ENCODE assay signal across 28 mouse cellular contexts in genomic region chr2:94658426-94658825, GRCm38 (mm10).
"Had no signal": no experiment of that assay in that cellular context is flagged by ENCODE, and none has a peak within 500 bp of the region (broad histone marks: within the 10 kb centered on the region; RNA-seq: fewer than 3 reads in every experiment).

No protein-coding gene starts in this region.

- H3K4me3 ChIP-seq: heart, adult 2 months; heart, embryonic 13.5 days; heart, embryonic 15.5 days; hindbrain, embryonic 13.5 days; hindbrain, embryonic 15.5 days; kidney, embryonic 15.5 days; left cerebral cortex, adult 2 months; limb, embryonic 10.5 days; limb, embryonic 12.5 days; liver, embryonic 13.5 days; liver, embryonic 15.5 days had no signal

- DNase-seq: gastrocnemius, postnatal 14 days; gastrocnemius, postnatal 36 days; heart, adult 11 months; heart, adult 2 months; heart, postnatal 14 days; heart, postnatal 36 days; kidney, adult 11 months; kidney, adult 2 months; kidney, adult 9 months; kidney, postnatal 14 days; kidney, postnatal 36 days; liver; liver, embryonic 13.5 days; liver, postnatal 0 days; lung, adult 2 months had no signal

- H3K27me3 ChIP-seq: heart, embryonic 13.5 days; heart, embryonic 15.5 days; hindbrain, embryonic 13.5 days; hindbrain, embryonic 15.5 days; kidney, embryonic 15.5 days; limb, embryonic 12.5 days; liver, embryonic 13.5 days; liver, embryonic 15.5 days had no signal

- ATAC-seq: intestine, embryonic 16.5 days; liver, postnatal 0 days had no signal

- H3K4me2 ChIP-seq: heart, embryonic 11.5 days; heart, embryonic 13.5 days; heart, embryonic 15.5 days; hindbrain, embryonic 13.5 days; hindbrain, embryonic 15.5 days; kidney, embryonic 15.5 days; limb, embryonic 12.5 days; liver, embryonic 11.5 days; liver, embryonic 13.5 days; liver, embryonic 15.5 days had no signal

- H3K9ac ChIP-seq: heart, embryonic 13.5 days; heart, embryonic 15.5 days; hindbrain, embryonic 13.5 days; hindbrain, embryonic 15.5 days; kidney, embryonic 15.5 days; limb, embryonic 12.5 days; liver, embryonic 13.5 days; liver, embryonic 15.5 days; liver, postnatal 0 days had no signal

- H3K4me1 ChIP-seq: heart, embryonic 13.5 days; heart, embryonic 15.5 days; hindbrain, embryonic 13.5 days; hindbrain, embryonic 15.5 days; kidney, embryonic 15.5 days; limb, embryonic 10.5 days; limb, embryonic 12.5 days; liver, embryonic 13.5 days; liver, embryonic 15.5 days had no signal

- H3K9me3 ChIP-seq: heart, embryonic 13.5 days; heart, embryonic 15.5 days; hindbrain, embryonic 13.5 days; hindbrain, embryonic 15.5 days; kidney, embryonic 15.5 days; limb, embryonic 10.5 days; limb, embryonic 12.5 days; liver, embryonic 13.5 days; liver, embryonic 15.5 days had no signal

- H3K36me3 ChIP-seq: heart, embryonic 13.5 days; heart, embryonic 15.5 days; hindbrain, embryonic 13.5 days; hindbrain, embryonic 15.5 days; kidney, embryonic 15.5 days; limb, embryonic 10.5 days; limb, embryonic 12.5 days; liver, embryonic 13.5 days; liver, embryonic 15.5 days had no signal

- H3K27ac ChIP-seq: heart, adult 2 months; heart, embryonic 13.5 days; heart, embryonic 15.5 days; hindbrain, embryonic 13.5 days; hindbrain, embryonic 15.5 days; kidney, embryonic 15.5 days; kidney, postnatal 0 days; left cerebral cortex, adult 2 months; limb, embryonic 10.5 days; limb, embryonic 12.5 days; liver, embryonic 13.5 days; liver, embryonic 15.5 days had no signal
